Mouse (Mus musculus): Measurements from ENCODE around the gene Shh.

DNA sequence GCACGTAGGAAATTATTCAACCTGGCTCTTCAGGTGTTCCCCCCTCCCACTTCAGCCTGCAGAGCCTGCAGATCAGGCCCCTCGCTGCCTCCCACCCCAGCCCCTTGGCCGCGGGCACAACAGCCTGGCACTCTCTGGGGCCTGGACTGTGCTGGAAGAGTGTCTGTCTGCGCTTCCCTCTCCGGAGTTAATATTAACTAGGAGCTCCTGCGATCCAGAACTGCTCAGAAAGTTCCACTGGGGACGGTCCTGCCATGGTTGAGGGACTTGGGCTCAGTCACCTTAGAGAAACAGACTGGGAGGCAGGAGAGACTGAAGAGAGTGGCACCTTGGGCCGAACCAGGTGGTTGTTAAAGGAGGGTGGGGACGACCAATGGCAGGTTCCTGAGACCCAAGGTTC is 3.4 kb downstream of the Shh start:
- TF ChIP-seq CTCF (conservative IDR thresholded peaks at IDR 0.05; ENCODE audit: insufficient read depth, insufficient read length, low read depth, low read length) (no peak), POLR2A (IDR thresholded peaks at IDR 0.05; ENCODE audit: low read depth, low read length) (no peak)

Measured in kidney, adult 2 months (tissue).